ENCODE assay signal across 8 mouse cellular contexts in the genomic region with DNA sequence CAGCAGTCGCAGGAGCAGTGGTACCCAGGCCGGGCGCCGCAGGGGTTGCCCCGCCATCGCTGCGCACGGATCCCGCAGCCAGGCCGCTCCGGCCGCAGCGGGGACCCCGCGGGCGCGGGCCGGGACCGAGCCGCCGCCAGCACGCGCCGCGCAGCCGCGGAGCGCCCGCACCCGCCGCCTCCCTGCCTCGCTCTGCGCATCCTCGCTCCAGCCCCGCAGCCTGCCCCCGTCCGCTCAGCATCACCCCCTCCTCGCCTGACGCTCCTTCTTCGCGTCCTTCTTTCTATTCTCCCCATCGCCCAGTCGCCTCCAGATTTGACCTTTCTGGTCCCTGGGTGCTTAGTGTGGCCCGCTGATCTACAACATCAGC. TPM values are rescaled to one million over a fixed set of nuclear protein-coding genes. Genes with fewer than 3 reads are reported as not detected.
DNase-seq lines count a peak whose midpoint lies in the region; ATAC-seq and TF ChIP-seq lines count a peak whose summit lies in the region.

A gene (minus strand): TSS at position 177 of the 370 bp plus-strand sequence.

- WGBS in heart, embryonic 11.5 days (ENCODE audit: insufficient replicate concordance): 0% methylated on average over 26 of the region's 44 CpGs
- WGBS in embryonic facial prominence, embryonic 14.5 days: 0% methylated on average over 7 of the region's 44 CpGs
- WGBS in liver, postnatal 0 days (ENCODE audit: insufficient replicate concordance): 2% methylated on average over 15 of the region's 44 CpGs
- 0% methylated on average over 25 of the region's 44 CpGs for WGBS in stomach, postnatal 0 days

- peaks cover 39% of the 10 kb centered on the region for H3K27me3 ChIP-seq in heart, embryonic 11.5 days (ENCODE audit: control insufficient read depth, insufficient read depth, low read length)
- peaks cover 16% of the 10 kb centered on the region; the same call in 1 of the 2 replicates for H3K27me3 ChIP-seq in embryonic facial prominence, embryonic 14.5 days (replicated peaks; ENCODE audit: control insufficient read depth, insufficient read depth, low read length)
- peaks cover 24% of the 10 kb centered on the region for H3K27me3 ChIP-seq in liver, postnatal 0 days (ENCODE audit: insufficient read depth, low read length)
- no peaks in the 10 kb centered on the region for H3K27me3 ChIP-seq in stomach, postnatal 0 days (ENCODE audit: control insufficient read depth, insufficient read depth, low read length)

- no peak within 1 kb of the TSS for H3K27ac ChIP-seq in heart, embryonic 11.5 days (ENCODE audit: low read depth, low read length)
- no peak within 1 kb of the TSS for H3K27ac ChIP-seq in embryonic facial prominence, embryonic 14.5 days (replicated peaks; ENCODE audit: low read depth, low read length)
- no peak within 1 kb of the TSS for H3K27ac ChIP-seq in liver, postnatal 0 days (ENCODE audit: low read depth)
- H3K27ac ChIP-seq in stomach, postnatal 0 days (replicated peaks): no peak within 1 kb of the TSS

- intact Hi-C loops in heart, postnatal 25 days (cut with DNase I): no loop called here

- H3K4me1 ChIP-seq in heart, embryonic 11.5 days (ENCODE audit: control insufficient read depth, insufficient read depth, low read length): peaks cover 9% of the 10 kb centered on the region
- no peaks in the 10 kb centered on the region for H3K4me1 ChIP-seq in embryonic facial prominence, embryonic 14.5 days (ENCODE audit: control insufficient read depth, insufficient read depth, low read length)
- peaks cover 5% of the 10 kb centered on the region for H3K4me1 ChIP-seq in liver, postnatal 0 days (ENCODE audit: insufficient read depth)
- H3K4me1 ChIP-seq in stomach, postnatal 0 days (replicated peaks; ENCODE audit: control insufficient read depth, insufficient read depth): 0 out of 2 replicates have a peak, but pooled peaks cover 3% of the 10 kb centered on the region

- H3K9ac ChIP-seq in heart, embryonic 11.5 days (ENCODE audit: low read depth, low read length): peak within 1 kb of the TSS; percentile 56; the same call in 1 of the 2 replicates
- H3K9ac ChIP-seq in embryonic facial prominence, embryonic 14.5 days (ENCODE audit: low read depth, low read length): peak within 1 kb of the TSS; percentile 77
- no peak within 1 kb of the TSS for H3K9ac ChIP-seq in liver, postnatal 0 days (replicated peaks)
- peak within 1 kb of the TSS; percentile 53 for H3K9ac ChIP-seq in stomach, postnatal 0 days (ENCODE audit: low read length)

- no peak for ATAC-seq in heart, embryonic 11.5 days (replicated peaks; ENCODE audit: insufficient number of reproducible peaks, low FRiP score, low TSS enrichment)
- peak; percentile 91 for ATAC-seq in embryonic facial prominence, embryonic 14.5 days (ENCODE audit: low read depth)
- no peak for ATAC-seq in liver, postnatal 0 days
- no peak for ATAC-seq in stomach, postnatal 0 days (ENCODE audit: low FRiP score, low TSS enrichment)

- no peak for TF ChIP-seq EP300 in liver, postnatal 0 days (IDR thresholded peaks at IDR 0.05; ENCODE audit: low read depth)
- TF ChIP-seq EP300 in stomach, postnatal 0 days (optimal IDR thresholded peaks at IDR 0.05): no peak

- no peaks in the 10 kb centered on the region for H3K36me3 ChIP-seq in heart, embryonic 11.5 days (ENCODE audit: control insufficient read depth, insufficient read depth, low read length)
- H3K36me3 ChIP-seq in embryonic facial prominence, embryonic 14.5 days (ENCODE audit: control insufficient read depth, insufficient read depth, low read length): no peaks in the 10 kb centered on the region
- no peaks in the 10 kb centered on the region for H3K36me3 ChIP-seq in liver, postnatal 0 days (replicated peaks; ENCODE audit: insufficient read depth, low read length)
- H3K36me3 ChIP-seq in stomach, postnatal 0 days (ENCODE audit: control insufficient read depth, insufficient read depth, low read length): no peaks in the 10 kb centered on the region

- no peak for TF ChIP-seq CTCF in liver, postnatal 0 days (IDR thresholded peaks at IDR 0.05; ENCODE audit: low read depth)
- TF ChIP-seq CTCF in stomach, postnatal 0 days (IDR thresholded peaks at IDR 0.05; ENCODE audit: low read depth): no peak

- peak within 1 kb of the TSS; percentile 99 for H3K4me2 ChIP-seq in heart, embryonic 11.5 days
- H3K4me2 ChIP-seq in embryonic facial prominence, embryonic 14.5 days (ENCODE audit: low read depth, low read length): peak within 1 kb of the TSS; percentile 99
- H3K4me2 ChIP-seq in liver, postnatal 0 days (ENCODE audit: low read depth, low read length): peak within 1 kb of the TSS; percentile 71
- H3K4me2 ChIP-seq in stomach, postnatal 0 days (replicated peaks; ENCODE audit: low read depth): peak within 1 kb of the TSS; percentile 97

- 0 out of 2 replicates have a peak, but pooled peaks cover 4% of the 10 kb centered on the region for H3K9me3 ChIP-seq in heart, embryonic 11.5 days (replicated peaks; ENCODE audit: control insufficient read depth, low read length)
- H3K9me3 ChIP-seq in embryonic facial prominence, embryonic 14.5 days (ENCODE audit: control insufficient read depth, low read length): peaks cover 7% of the 10 kb centered on the region; the same call in 1 of the 2 replicates
- no peaks in the 10 kb centered on the region for H3K9me3 ChIP-seq in liver, postnatal 0 days (ENCODE audit: low read length)
- H3K9me3 ChIP-seq in stomach, postnatal 0 days (ENCODE audit: control insufficient read depth, low read length): 0 out of 2 replicates have a peak, but pooled peaks cover 3% of the 10 kb centered on the region

- no peak for DNase-seq in heart, postnatal 25 days (ENCODE audit: low spot score)
- DNase-seq in R1 (ENCODE audit: low read depth, low spot score): peak; percentile 41
- peak; percentile 32 for DNase-seq in embryonic facial prominence, embryonic 14.5 days (ENCODE audit: low spot score)
- DNase-seq in layer of hippocampus, adult 18-20 months (ENCODE audit: low spot score in 2 of 2): peak; percentile 67 to 68
- DNase-seq in liver, postnatal 0 days: no peak
- no peak for DNase-seq in stomach, postnatal 0 days (ENCODE audit: low spot score)
- no peak for DNase-seq in lung, postnatal 25 days (ENCODE audit: low spot score)

- H3K4me3 ChIP-seq in heart, embryonic 11.5 days (ENCODE audit: low read depth, low read length): peak within 1 kb of the TSS; percentile 67
- H3K4me3 ChIP-seq in embryonic facial prominence, embryonic 14.5 days (ENCODE audit: low read depth, low read length): peak within 1 kb of the TSS; percentile 68
- H3K4me3 ChIP-seq in liver, postnatal 0 days (ENCODE audit: low read depth, low read length): peak within 1 kb of the TSS; percentile 48
- H3K4me3 ChIP-seq in stomach, postnatal 0 days (ENCODE audit: low read depth, low read length): peak within 1 kb of the TSS; percentile 50

RNA-seq across cellular contexts. Expression of the gene that starts here (rescaled TPM):
- polyA plus RNA-seq in heart, embryonic 11.5 days (2014; fragmentation: Nextera tagmentation; extraction: Ambion mirVana): 0.08 and 0.14 TPM in 2 replicates
- total RNA-seq in heart, postnatal 25 days (2021): under 1 TPM in 1 of 2 experiments, not detected in 1; 0.05 TPM
- polyA plus RNA-seq in embryonic facial prominence, embryonic 14.5 days (2014; fragmentation: Nextera tagmentation; extraction: Ambion mirVana): 4.0 and 4.9 TPM in 2 replicates
- total RNA-seq in layer of hippocampus, adult 18-20 months (2021): 100 to 1,000 TPM; 216 to 233 TPM
- not detected in 2 replicates for polyA plus RNA-seq in liver, postnatal 0 days (2015; fragmentation: Nextera tagmentation; extraction: Ambion mirVana)
- polyA plus RNA-seq in stomach, postnatal 0 days (2015; fragmentation: Nextera tagmentation; extraction: Ambion mirVana): 0.21 TPM in 2 replicates

Comparison
In these comparisons a context has a peak if more than half of its experiments do, and no peak if none do; other contexts are left out.
1. RNA of the gene that starts here (total RNA-seq): 216 to 233 TPM in layer of hippocampus, adult 18-20 months; 0.05 TPM in heart, postnatal 25 days; every median in the first group is over 100 times any median in the second.
2. DNase-seq: peak in R1 (single experiment), embryonic facial prominence, embryonic 14.5 days (single experiment) and layer of hippocampus, adult 18-20 months (2 of 2); none in heart, postnatal 25 days (single experiment), liver, postnatal 0 days (single experiment), stomach, postnatal 0 days (single experiment) and lung, postnatal 25 days (single experiment).
3. Peak in every context shown above with its lines, with median percentiles within 50 percentile points of each other: H3K4me2 ChIP-seq and H3K4me3 ChIP-seq.